Mouse (Mus musculus) embryo, embryonic 10 days (tissue): ENCODE results near the gene Larp6.

Experiments used
- DNase-seq: peaks from one replicate; pipeline ENCODE4 v3.0.0-alpha.2; 2015; ENCODE audit warnings: low spot score

Larp6 gene

DNA sequence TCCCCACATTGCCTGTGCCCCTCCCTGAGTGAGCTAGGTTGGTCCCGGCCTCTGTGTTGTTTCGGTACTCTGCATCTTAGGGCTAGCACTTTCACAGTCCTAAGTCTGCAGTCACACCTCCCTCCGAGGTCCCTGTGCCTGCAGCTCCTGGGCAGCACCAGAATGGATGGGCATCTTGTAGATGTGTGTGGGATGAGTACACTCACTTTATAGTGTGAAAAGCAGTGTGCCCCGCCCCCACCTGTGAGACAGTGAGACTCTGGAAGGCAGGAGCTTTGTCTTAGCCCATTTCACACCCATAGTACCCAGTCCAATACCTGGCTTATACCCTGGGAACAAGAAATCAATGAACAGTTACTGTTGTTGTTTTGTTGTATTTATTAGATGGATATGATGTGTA lies 2.5 kb downstream of the Larp6 start:
- DNase-seq = no peak

DNA sequence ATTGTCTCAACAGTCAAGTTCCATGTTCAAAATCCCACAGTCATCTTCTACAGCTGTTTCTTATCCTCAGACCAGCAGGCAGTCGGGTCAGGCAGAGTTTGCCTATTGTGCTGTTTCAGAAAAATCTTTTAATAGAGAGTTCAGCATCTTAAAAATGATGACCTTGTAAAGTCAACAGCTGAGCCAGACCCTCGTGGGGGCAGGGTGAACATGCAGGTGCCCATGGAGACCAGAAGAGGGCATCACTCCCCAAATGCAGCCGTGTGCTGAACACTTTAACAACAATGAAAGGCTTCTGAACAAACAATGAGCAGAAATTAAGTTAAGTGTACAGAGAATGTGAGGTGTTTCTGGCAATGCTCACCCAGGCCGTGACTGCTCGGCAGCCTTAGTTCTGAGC lies 3.0 kb downstream of the Larp6 start:
- DNase-seq = no peak

DNA sequence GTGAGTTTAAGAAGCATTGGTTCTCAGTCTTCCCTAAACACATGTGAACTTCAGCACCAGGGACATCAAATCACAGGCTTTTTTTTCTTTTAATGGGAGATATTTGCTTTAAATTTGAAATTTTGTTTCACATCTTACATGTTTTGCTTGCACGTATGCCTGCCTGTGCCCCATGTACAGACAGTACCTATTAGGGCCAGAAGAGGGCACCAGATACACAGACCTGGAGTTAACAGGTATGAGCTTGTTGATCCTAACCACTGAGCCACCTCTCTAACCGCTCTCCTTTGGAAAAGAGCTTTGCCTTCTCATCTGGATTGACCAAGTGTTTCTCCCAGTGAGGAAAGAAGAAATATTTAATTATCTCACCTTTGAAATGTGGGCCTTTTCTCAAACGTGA lies 5.5 kb downstream of the Larp6 start:
- peak; percentile 66 for DNase-seq

DNA sequence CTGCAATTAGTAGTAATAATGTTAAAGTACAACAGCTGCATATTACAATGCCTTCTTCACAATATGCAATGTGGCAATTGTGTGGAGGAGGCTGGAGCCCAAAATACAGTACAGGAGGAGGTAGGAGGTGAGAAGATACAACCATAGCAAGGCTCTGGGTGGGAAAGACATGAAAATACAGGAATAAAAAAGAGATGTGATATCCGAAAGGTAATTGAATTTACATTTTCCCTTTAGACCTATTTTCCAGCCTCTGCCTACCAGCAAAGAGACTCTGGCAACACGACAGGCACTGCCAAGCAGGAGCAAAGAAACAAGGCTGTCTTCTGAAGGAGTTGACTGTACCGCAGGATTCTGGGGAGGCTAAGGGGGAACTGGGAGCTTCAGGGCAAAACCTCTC lies 6.9 kb downstream of the Larp6 start:
- DNase-seq = no peak

DNA sequence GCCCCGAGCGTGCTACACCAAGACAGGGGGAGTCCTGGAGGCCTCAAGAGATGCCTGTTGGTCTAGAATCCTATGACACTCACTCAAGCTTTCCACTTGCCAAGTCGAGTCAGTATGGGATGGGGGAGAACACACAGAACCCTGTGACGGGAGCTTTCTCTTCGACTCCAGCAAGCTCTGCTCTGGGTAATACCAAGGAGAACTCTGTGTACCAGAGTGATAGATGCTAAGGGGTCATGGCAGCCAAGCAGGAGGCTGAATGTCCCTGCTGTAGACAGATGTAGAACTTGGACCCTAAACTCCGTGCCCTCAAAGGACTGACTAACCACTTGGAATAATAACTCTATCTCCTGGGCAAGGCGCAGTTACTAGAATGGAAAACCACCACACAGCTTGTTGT lies 12.2 kb downstream of the Larp6 start:
- no peak for DNase-seq

DNA sequence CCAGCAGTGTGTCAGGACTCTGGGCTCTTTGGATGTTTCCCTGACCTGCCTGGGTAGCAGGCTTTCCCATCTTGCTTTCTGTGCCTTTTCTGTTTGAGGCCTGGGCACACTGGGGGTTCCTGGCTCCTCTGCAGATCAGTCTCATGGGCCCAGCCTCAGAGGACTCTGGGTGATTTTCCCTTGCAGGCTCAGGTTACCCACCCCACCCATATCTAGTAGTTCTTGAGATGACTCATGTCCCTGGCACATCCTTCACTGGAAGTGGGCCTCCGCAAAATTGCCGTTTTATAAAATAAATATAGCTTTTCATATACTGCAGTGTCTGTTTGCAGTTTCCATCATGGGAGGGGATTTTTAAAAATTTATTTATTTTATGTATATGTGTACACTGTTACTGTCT lies 21.5 kb downstream of the Larp6 start:
- no peak for DNase-seq

DNA sequence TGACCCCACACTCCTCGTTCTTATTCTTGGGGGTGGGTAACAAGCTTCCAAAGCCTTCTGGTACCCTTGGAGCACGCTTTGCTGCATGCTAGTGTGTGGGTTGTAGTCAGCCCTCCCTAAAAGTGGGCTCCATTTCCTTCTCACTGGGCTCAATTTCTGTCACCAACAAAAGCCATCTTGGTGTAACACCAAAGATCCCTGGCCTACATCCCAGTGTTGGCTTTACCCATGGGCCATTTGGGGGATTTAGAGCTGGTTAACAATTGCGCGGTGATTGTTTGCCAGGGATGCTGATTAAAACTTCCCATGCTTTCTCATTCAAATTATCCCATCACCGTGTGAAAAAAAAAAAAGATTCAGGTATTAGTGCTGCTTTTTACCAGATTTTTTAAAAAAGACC lies 26.3 kb downstream of the Larp6 start:
- DNase-seq = no peak

DNA sequence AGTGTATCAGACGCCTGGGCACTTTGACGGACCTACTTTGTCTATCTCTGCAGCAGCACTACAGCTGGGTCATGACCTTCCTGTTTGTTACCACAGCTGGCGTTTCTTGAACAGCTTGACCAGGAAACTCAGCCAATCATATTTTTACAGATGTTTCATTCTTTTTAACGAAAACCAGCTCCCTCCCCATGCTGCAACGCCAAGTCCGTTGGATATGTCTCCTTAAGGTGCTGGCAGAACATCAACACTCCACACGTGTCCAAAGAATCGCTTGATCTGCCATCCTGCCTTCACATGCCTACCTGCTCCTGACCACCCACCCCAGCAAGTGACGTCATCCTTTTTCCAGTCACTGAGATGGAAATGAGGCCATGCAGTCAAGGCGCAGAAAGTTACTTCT lies 28.6 kb downstream of the Larp6 start:
- DNase-seq = no peak

DNA sequence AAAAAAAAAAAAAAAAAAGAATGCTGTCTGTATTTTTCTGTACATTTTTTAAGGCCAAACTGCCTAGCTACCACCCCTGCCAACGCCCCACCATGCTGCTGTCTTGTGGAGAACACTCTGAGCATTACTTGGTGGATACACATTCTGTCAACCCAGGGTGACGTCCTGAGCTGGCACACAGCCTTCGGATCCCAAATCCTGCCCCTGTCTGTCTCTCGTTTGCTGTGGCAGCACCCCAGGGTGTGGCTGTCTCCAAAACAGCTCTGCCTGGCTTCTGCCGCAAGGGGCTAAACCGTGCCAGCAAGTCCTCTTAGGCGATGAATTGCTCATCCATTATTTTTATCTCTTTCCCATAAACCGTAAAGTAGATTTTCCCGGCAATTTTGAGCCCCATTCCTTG lies 29.7 kb downstream of the Larp6 start:
- no peak for DNase-seq

DNA sequence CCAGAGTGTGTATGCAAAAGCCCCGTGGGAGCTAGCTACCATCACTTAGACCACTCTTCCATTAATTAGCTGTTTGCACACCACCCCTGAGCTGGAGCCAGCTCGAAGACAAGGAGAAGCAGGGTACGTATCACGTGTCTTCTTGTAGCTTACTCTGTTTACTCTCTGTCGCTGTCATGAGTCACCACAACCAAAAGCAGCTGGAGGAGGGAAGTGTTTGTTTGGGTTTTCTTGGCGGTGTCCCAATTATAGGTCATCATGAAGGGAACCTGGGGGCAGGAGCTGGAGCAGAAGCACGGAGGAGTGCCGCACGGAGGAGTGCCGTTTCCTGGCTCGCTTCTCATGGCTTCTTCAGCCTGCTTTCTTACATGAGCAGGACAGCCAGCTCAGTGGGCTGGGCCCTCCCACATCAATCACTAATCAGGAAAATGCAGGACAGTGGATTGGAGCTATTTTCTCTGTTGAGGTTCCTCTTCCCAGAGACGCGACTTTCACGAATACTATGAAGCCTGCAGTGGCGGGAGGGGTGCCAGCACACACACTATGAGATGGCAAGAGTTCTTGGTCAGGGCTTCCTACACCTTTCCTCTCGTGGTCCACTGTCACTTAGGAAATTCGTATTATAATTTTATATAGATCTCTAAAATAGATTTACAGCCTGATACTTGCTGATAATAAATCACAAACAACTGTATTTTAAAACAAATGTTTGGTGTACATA lies 30.6 kb downstream of the Larp6 start:
- DNase-seq = peak; percentile 27

DNA sequence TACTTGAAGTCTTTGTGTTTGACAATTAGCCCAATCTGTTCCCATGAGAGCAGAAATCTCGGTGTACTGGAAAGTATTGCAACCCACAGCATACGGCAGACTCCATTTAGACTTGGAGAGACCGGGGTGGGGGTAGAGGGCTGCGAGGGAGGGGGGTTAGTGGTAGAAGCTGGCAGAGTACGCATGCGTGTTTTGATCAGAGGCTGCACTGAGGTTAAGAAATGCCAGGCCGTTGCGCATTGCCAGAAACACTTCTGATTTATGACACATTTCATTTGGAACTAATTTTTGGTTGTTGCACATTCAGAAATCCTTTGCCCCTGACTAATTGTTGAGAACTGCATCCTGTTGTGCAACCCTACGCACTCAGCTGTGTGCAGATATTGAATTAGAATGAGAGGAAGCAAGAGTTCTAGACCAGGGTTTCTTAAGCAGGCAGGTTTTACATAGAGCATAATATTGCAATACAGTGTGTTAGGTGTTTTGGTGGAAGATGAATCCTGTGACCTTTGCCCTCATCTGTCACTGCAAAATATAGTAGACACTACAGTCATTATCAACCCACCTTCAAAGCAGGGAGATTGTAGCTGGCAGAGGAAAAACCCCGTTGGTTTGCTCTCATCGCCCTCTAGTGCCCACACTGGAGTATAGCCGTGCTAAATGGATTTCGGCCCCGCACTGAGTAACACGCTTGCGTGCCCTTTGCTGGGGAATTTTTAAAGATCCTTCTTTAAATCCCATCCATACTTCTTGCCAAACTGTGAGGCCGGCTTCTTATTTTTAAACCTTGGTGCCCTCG lies 31.6 kb downstream of the Larp6 start:
- DNase-seq = peak; percentile 71

DNA sequence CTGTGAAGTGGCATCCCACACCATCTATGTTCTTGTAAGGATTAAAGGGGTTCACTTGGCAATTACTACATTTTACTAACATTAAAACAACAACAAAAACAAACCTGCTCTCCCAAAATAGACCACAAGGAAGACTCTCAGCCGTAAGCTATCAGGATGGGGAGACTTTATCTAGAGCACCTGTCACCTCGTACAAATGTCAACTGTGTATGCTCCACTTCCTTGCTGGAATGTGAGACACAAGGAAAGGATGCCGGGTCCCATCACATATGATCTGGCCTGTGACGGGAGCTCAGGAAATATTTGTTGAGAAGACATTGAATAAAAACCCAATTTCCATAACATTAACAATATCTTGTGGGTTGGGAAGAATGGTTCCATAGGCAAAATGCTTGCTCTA lies 32.2 kb downstream of the Larp6 start:
- no peak for DNase-seq

DNA sequence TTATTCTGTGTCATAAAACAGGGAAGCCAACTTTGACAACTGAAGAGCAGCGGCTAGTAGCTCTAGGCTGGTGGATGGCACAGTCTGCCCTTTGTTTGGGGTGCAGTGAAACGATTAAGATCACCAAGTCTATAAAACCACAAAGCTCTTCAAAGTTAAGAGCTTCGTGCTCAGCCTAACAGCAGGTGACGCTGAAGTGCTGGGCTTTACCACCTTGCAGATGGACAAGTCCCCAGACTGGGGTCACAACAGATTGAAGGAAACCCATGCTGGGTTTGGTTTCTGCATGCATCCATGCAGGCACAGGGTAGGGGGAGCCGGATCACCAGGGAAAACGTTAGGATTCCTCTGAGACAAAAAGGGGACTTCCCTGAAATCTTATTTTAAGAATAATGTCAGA lies 33.8 kb downstream of the Larp6 start:
- no peak for DNase-seq

DNA sequence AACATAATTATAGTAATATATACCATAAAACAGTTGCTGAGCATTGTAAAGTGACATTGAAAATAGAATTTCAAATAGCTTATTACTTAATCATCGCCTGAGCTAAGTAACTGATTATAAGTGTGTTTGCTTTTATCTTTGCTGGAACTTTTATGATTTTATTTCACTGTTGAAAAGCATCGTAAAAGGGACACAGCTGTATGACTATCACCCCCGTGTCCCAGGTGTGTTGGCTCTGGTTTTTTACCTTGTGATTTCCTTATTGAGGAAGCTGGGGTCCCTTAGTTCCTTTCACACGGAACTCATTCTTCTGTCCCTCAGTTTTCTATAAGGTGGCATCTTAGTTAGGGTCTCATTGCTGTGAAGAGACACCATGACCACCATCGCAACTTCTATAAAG lies 34.9 kb downstream of the Larp6 start:
- no peak for DNase-seq

DNA sequence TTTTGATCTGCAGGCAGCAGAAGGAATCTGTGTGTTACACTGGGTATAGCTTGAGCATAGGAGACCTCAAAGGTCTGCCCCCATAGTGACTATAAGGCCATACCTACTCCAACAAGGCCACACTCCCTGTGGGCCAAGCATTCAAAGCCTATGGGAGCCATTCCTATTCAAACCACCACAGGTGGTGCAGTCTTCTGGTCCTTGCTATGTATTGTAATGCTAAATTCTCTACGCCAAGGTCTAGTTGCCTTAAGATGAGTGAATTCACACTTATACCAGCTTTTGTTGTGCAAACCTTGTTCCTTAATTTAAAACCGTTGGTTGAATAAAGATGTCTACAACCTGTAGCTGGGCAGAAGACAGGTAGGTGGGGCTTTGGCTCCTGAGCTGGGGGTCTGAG lies 35.4 kb downstream of the Larp6 start:
- DNase-seq = no peak

DNA sequence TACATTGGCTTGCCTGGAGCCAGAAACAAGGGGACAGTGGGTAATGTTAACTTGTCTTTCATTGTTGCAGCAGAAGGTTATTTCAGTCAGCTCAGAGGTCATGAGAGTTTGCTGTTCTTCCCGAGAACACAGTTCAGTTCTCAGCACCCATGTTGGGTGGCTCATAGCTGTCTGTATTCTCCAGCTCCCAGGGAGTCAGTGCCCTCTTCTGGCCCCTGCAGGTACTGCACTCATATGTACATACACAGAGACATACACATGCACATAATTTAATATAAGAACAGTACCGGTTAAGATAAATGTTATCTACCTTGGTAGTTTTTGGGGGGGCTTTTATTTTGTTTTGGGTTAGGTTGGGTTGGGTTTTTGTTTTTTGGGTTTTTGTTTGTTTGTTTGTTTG lies 36.3 kb downstream of the Larp6 start:
- DNase-seq = no peak

DNA sequence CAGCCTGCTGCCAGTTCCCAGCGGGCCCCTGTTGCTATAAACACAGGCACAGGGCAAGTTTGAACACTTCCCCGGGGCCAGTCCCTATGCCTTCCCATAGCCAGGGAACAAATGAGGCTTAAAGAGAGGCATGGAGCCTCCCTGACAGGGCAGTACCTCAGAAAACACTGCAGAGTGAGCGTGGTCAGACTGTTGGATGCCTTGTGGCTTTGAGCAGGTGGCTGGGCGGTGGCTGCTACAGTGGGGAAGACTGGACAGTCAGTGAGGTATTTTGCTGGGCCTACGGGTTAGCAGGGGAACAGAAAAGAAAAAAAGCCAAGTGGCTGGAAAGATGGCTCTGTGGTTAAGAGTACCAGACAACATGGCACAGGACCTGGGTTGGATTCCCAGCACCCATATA lies 38.3 kb downstream of the Larp6 start:
- DNase-seq = no peak

DNA sequence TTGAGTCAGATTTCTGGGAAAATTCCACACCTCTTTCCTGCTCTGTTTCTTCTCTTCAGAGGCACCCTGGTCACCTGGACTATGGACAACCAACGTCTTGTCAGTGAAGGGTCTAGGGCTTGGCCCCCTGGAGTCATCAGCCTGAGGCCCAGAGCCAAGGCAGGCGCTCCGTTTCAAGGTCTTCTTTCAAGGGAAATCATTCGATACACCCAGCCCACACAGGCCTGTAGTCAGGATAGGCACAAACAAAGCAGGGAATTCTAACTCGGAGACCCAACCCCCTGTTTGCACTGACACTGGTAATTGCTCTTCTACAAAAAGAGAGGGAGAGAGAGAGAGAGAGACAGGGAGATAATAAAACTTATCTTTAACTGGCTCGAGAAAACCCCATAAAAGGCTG lies 39.2 kb downstream of the Larp6 start:
- DNase-seq = no peak

DNA sequence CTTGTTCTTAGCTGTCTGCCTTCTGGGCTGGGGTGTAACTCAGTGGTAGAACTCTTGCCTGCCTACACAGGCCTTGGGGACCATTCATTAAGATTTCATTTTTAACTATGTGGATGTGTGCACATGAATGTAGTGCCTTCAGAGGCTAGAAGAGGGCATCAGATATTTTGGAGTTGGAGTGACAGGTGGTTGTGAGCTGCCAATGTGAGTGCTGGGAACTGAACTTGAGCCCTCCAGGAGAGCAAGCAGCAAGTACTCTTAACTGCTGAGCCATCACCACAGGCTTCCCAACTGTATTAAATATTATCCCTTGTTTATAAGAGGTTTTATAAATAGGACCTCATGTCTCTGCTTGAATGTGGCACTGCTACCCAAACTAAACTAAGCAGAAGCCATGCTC lies 39.8 kb downstream of the Larp6 start:
- no peak for DNase-seq

DNA sequence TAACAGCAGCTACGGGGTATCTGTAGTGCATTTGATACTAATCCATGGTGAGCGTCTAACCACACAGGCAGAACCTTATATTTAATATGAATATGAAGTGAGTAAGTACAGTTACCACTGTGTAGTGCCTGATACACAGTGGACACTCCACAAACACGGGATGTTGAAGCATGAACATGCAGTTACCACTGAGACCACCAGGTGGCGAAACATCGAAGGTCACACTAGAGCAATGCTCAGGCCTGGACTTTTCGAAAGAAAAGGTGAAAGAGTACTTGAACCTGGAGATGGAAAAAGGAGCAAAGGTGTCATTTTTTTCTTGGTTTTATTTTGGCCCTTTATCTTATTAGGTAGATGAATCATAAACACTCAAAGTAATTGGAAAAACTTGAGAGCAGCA lies 43.5 kb downstream of the Larp6 start:
- DNase-seq = peak; percentile 88

DNA sequence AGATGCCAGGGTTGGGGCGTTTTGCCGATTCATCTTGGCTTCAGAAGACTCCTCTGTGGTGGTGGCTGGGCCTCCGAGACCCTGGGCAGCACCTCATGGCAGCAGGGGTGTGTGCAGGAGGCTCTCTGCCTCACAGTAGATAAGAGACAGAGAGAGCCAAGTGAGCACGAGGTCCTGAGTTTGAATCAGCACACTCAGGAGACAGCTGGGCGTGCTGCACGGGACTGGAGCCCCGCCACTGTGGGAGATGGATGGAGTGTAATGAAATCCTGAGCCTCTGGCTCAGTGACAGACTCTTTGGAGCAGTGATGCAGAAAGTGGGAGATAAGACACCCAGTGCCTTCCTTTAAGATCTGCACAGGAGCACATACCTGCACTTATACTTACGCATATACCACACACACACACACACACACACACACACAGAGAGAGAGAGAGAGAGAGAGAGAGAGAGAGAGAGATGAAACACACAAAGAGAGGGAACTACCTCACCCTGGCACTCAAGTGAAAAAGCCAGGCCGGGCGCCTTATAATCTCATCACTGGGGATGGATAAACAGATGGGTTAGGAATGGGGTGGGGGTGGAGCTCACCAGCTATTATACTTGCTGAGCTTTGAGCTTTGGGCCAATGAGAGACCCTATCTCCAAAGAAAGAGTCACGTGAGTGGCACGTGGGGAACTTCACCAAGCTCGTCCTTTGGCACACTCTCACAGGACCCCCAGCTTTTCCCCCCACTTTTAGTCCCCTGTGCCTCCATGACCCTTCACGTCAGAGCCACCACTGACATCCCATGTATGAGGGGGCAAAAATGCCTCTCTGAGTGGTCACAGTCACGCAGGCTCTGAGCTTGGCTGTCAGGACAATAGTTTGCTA lies 44.3 kb downstream of the Larp6 start:
- no peak for DNase-seq

DNA sequence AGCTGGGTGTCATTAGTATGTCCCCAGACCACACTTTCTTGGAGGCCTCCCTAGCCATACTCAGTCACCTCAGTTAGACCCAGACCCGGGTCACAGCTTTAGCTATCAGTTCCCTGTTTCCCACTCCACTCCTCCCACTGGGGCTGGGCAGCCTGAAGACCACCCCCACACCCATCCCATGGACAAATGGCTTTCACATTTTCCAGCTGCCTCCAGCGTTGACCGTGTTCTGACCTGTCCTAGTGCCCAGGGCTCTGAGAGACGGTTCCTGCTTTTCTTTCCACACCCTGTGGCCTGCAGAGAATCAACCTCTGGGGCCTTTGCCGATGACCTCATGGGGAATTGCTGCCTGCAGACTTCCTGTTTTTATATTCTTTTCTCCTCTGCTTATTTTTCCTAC lies 45.0 kb downstream of the Larp6 start:
- peak; percentile 78 for DNase-seq

DNA sequence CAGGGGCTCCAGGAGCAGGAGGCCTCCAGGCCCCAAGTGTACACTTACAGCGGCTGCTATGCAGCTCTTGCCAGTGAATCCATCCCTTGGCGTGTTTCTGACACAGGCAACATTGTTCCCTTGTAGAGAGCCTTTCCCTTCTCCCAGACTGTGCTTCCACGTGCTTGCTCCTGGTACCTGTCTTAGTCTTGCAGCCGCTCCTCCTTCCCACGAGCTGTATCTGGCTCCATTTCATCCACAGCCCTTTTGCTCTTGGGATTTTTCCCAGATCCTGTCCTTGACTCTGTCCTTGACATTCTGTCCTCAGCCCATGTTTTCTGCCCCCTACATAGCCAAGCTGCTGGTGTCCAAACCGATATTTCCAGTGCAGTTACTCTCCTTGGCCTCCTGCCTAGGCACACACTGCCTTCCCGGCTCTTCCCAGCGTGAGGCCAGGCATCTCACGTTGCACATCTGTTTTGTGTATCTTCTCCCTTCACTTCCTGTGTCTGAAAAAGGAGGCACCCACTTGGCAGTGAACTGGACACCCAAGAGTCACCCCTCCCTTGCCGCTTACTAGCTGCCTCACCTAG lies 46.7 kb downstream of the Larp6 start:
- no peak for DNase-seq
